ENCODE assay signal across 21 mouse cellular contexts in the genomic region with DNA sequence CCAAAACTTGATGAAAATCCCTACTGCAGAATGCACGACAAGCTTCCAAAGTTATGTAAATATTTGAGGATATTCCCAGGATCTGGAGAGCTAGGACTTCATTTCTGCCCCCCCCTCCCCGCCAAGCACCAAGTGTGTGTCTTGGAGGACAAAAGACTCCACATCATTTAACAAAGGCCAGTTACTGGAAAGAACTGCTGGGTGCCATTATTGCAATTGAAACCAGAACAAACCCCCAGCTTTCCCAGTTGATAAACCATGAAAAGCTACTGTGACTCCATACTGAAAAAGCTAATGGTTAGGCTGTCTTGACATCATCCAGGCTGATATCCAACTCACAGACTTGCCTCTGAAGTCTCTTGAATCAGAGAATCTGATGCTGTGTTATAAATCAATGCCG. TPM values are rescaled to one million over a fixed set of nuclear protein-coding genes. Genes with fewer than 3 reads are reported as not detected.
DNase-seq lines count a peak whose midpoint lies in the region; ATAC-seq and TF ChIP-seq lines count a peak whose summit lies in the region.
"Had no signal": no experiment of that assay in that cellular context is flagged by ENCODE, and none has a peak within 500 bp of the region (broad histone marks: within the 10 kb centered on the region; RNA-seq: fewer than 3 reads in every experiment).

No protein-coding gene starts in this region.

- peak; percentile 45; the same call in 1 of the 2 replicates for ATAC-seq in hindbrain, embryonic 16.5 days
- ATAC-seq in hindbrain, embryonic 12.5 days (ENCODE audit: low FRiP score), result no peak
- no peak for ATAC-seq in midbrain, postnatal 0 days (ENCODE audit: low FRiP score)
- no peak for ATAC-seq in midbrain, embryonic 11.5 days (ENCODE audit: low FRiP score)
- ATAC-seq: forebrain, postnatal 0 days had no signal

- H3K9ac ChIP-seq in hindbrain, embryonic 16.5 days (ENCODE audit: low read depth, low read length), result no peak overlapping the region
- H3K9ac ChIP-seq in hindbrain, embryonic 12.5 days, result no peak overlapping the region
- H3K9ac ChIP-seq in midbrain, postnatal 0 days (replicated peaks; ENCODE audit: low read length, poor library complexity, severe bottlenecking), result no peak overlapping the region
- H3K9ac ChIP-seq in midbrain, embryonic 11.5 days (ENCODE audit: low read length), result no peak overlapping the region
- H3K9ac ChIP-seq: embryonic facial prominence, embryonic 13.5 days; forebrain, embryonic 12.5 days; forebrain, postnatal 0 days; heart, embryonic 15.5 days had no signal

- no peak overlapping the region for H3K27ac ChIP-seq in hindbrain, embryonic 16.5 days (ENCODE audit: low read depth, low read length)
- no peak overlapping the region for H3K27ac ChIP-seq in hindbrain, embryonic 12.5 days
- H3K27ac ChIP-seq in midbrain, postnatal 0 days (ENCODE audit: low read depth, low read length), result no peak overlapping the region
- H3K27ac ChIP-seq in midbrain, embryonic 11.5 days (ENCODE audit: low read depth, low read length), result no peak overlapping the region
- H3K27ac ChIP-seq in small intestine, adult 2 months (ENCODE audit: insufficient read depth, low read depth, low read length), result peak overlapping the region; percentile 41; the same call in 1 of the 2 replicates
- H3K27ac ChIP-seq: embryonic facial prominence, embryonic 13.5 days; forebrain, embryonic 12.5 days; heart, adult 2 months; heart, embryonic 15.5 days had no signal

- H3K4me1 ChIP-seq in hindbrain, embryonic 16.5 days (ENCODE audit: control insufficient read depth, insufficient read depth, low read depth, low read length), result no peaks in the 10 kb centered on the region
- no peaks in the 10 kb centered on the region for H3K4me1 ChIP-seq in hindbrain, embryonic 12.5 days
- H3K4me1 ChIP-seq in midbrain, postnatal 0 days (ENCODE audit: insufficient read depth, low read length), result no peaks in the 10 kb centered on the region
- H3K4me1 ChIP-seq in midbrain, embryonic 11.5 days (ENCODE audit: control insufficient read depth, insufficient read depth, low read length), result no peaks in the 10 kb centered on the region; the same call in 1 of the 2 replicates
- H3K4me1 ChIP-seq in small intestine, adult 2 months (ENCODE audit: control insufficient read depth, insufficient read depth, insufficient read length, low read length), result peaks cover 3% of the 10 kb centered on the region; the same call in 1 of the 2 replicates
- H3K4me1 ChIP-seq: embryonic facial prominence, embryonic 13.5 days; heart, embryonic 15.5 days had no signal

- no peak overlapping the region for H3K4me3 ChIP-seq in hindbrain, embryonic 16.5 days (ENCODE audit: low read length)
- H3K4me3 ChIP-seq in hindbrain, embryonic 12.5 days, result no peak overlapping the region
- H3K4me3 ChIP-seq in midbrain, postnatal 0 days (ENCODE audit: low read depth, low read length), result no peak overlapping the region
- no peak overlapping the region for H3K4me3 ChIP-seq in midbrain, embryonic 11.5 days (ENCODE audit: low read depth, low read length)
- H3K4me3 ChIP-seq in small intestine, adult 2 months (ENCODE audit: low read depth, low read length), result no peak overlapping the region
- H3K4me3 ChIP-seq: embryonic facial prominence, embryonic 13.5 days; forebrain, embryonic 12.5 days; heart, adult 2 months; heart, embryonic 15.5 days had no signal

- H3K9me3 ChIP-seq in hindbrain, embryonic 16.5 days (ENCODE audit: control insufficient read depth, low read length), result no peaks in the 10 kb centered on the region
- H3K9me3 ChIP-seq in hindbrain, embryonic 12.5 days (replicated peaks), result no peaks in the 10 kb centered on the region
- no peaks in the 10 kb centered on the region for H3K9me3 ChIP-seq in midbrain, postnatal 0 days (ENCODE audit: low read length)
- H3K9me3 ChIP-seq in midbrain, embryonic 11.5 days (ENCODE audit: control insufficient read depth, low read length), result no peaks in the 10 kb centered on the region
- H3K9me3 ChIP-seq: embryonic facial prominence, embryonic 13.5 days; forebrain, embryonic 12.5 days; heart, embryonic 15.5 days had no signal

- H3K27me3 ChIP-seq in hindbrain, embryonic 16.5 days (replicated peaks; ENCODE audit: control insufficient read depth, insufficient read depth, low read length), result no peaks in the 10 kb centered on the region
- no peaks in the 10 kb centered on the region for H3K27me3 ChIP-seq in hindbrain, embryonic 12.5 days
- H3K27me3 ChIP-seq in midbrain, postnatal 0 days (ENCODE audit: insufficient read depth, low read length), result no peaks in the 10 kb centered on the region
- no peaks in the 10 kb centered on the region for H3K27me3 ChIP-seq in midbrain, embryonic 11.5 days (ENCODE audit: control insufficient read depth, insufficient read depth, low read length)
- no peaks in the 10 kb centered on the region for H3K27me3 ChIP-seq in small intestine, adult 2 months (ENCODE audit: control insufficient read depth, insufficient read depth, low read length)

- H3K36me3 ChIP-seq in hindbrain, embryonic 16.5 days (ENCODE audit: control insufficient read depth, insufficient read depth, low read length), result no peaks in the 10 kb centered on the region
- H3K36me3 ChIP-seq in hindbrain, embryonic 12.5 days, result no peaks in the 10 kb centered on the region
- H3K36me3 ChIP-seq in midbrain, postnatal 0 days (ENCODE audit: insufficient read depth, low read length), result no peaks in the 10 kb centered on the region
- no peaks in the 10 kb centered on the region for H3K36me3 ChIP-seq in midbrain, embryonic 11.5 days (ENCODE audit: control insufficient read depth, insufficient read depth, low read length)
- H3K36me3 ChIP-seq in small intestine, adult 2 months (ENCODE audit: control insufficient read depth, insufficient read depth, low read length), result no peaks in the 10 kb centered on the region
- H3K36me3 ChIP-seq: embryonic facial prominence, embryonic 13.5 days; forebrain, embryonic 12.5 days; heart, embryonic 15.5 days had no signal

- TF ChIP-seq POLR2A in small intestine, adult 2 months (IDR thresholded peaks at IDR 0.05; ENCODE audit: low read depth, low read length), result no peak

- DNase-seq in lung, postnatal 4 days, result peak; percentile 14 to 38
- DNase-seq in lung, adult 18-20 months, result no peak
- DNase-seq in midbrain, postnatal 0 days (ENCODE audit: low spot score), result peak; percentile 42
- DNase-seq in midbrain, embryonic 11.5 days (ENCODE audit: low spot score, missing footprints), result no peak
- DNase-seq in thymus, postnatal 36 days, result no peak
- DNase-seq: adrenal gland, adult 8-10 months; adrenal gland, postnatal 36 days; cerebellum, adult 11 months; cerebellum, adult 8-10 months; cerebellum, postnatal 14 days; forebrain, postnatal 0 days; gastrocnemius, postnatal 14 days; heart, adult 2 months; heart, postnatal 14 days had no signal

- no peak for TF ChIP-seq CTCF in midbrain, postnatal 0 days (IDR thresholded peaks at IDR 0.05)
- TF ChIP-seq CTCF in small intestine, adult 2 months (IDR thresholded peaks at IDR 0.05; ENCODE audit: extremely low read depth, insufficient read length, insufficient replicate concordance, low read depth, low read length), result no peak

- 37% methylated on average over 3 of the region's 3 CpGs for whole genome bisulfite sequencing in hindbrain, embryonic 16.5 days
- 28% methylated on average over 3 of the region's 3 CpGs for WGBS in hindbrain, embryonic 12.5 days
- 31% methylated on average over 3 of the region's 3 CpGs for whole genome bisulfite sequencing in midbrain, postnatal 0 days
- 49% methylated on average over 3 of the region's 3 CpGs for WGBS in midbrain, embryonic 11.5 days
- WGBS in small intestine, adult 2 months, result 60% methylated on average over 3 of the region's 3 CpGs

- H3K4me2 ChIP-seq in hindbrain, embryonic 16.5 days (ENCODE audit: low read length), result no peak overlapping the region
- no peak overlapping the region for H3K4me2 ChIP-seq in hindbrain, embryonic 12.5 days (replicated peaks)
- no peak overlapping the region for H3K4me2 ChIP-seq in midbrain, postnatal 0 days (ENCODE audit: low read depth, low read length, poor library complexity, severe bottlenecking)
- H3K4me2 ChIP-seq in midbrain, embryonic 11.5 days, result no peak overlapping the region
- H3K4me2 ChIP-seq: embryonic facial prominence, embryonic 13.5 days; forebrain, embryonic 12.5 days; heart, embryonic 11.5 days; heart, embryonic 15.5 days had no signal

RNA-seq across cellular contexts. Expression of a gene that starts 39.2 kb away (rescaled TPM):
- 6.6 and 6.8 TPM in 2 replicates for polyA plus RNA-seq in hindbrain, embryonic 16.5 days (2015; fragmentation: Nextera tagmentation; extraction: Ambion mirVana)
- 4.8 and 6.2 TPM in 2 replicates for polyA plus RNA-seq in hindbrain, embryonic 12.5 days (2016; fragmentation: Nextera tagmentation; extraction: Ambion mirVana)
- 10.5 and 11.4 TPM in 2 replicates for total RNA-seq in midbrain, postnatal 0 days (2014; rRNA removed)
- polyA plus RNA-seq in midbrain, postnatal 0 days (2015; fragmentation: Nextera tagmentation; extraction: Ambion mirVana), result 6.6 and 8.0 TPM in 2 replicates
- polyA plus RNA-seq in midbrain, embryonic 11.5 days (2014; fragmentation: Nextera tagmentation; extraction: Ambion mirVana), result 3.0 and 4.2 TPM in 2 replicates
- polyA plus RNA-seq in small intestine, adult 2 months (2012; rRNA removed), result 24.4 and 24.7 TPM in 2 replicates

Comparison
In these comparisons a context has a peak if more than half of its experiments do, and no peak if none do; other contexts are left out.
1. DNase-seq: peak in lung, postnatal 4 days (2 of 2) and midbrain, postnatal 0 days (single experiment); none in lung, adult 18-20 months (0 of 2), midbrain, embryonic 11.5 days (single experiment) and thymus, postnatal 36 days (0 of 2).